Mouse (Mus musculus): ENCODE data around the gene Lama4. TPM values are rescaled to one million over a fixed set of nuclear protein-coding genes. Genes with fewer than 3 reads are reported as not detected.
A peak's percentile ranks its signal among the peaks of the same experiment; 100 is the strongest.

The Lama4 gene
- polyA plus RNA-seq, 1 experiment from 2014 or later: 94.2 TPM

DNA sequence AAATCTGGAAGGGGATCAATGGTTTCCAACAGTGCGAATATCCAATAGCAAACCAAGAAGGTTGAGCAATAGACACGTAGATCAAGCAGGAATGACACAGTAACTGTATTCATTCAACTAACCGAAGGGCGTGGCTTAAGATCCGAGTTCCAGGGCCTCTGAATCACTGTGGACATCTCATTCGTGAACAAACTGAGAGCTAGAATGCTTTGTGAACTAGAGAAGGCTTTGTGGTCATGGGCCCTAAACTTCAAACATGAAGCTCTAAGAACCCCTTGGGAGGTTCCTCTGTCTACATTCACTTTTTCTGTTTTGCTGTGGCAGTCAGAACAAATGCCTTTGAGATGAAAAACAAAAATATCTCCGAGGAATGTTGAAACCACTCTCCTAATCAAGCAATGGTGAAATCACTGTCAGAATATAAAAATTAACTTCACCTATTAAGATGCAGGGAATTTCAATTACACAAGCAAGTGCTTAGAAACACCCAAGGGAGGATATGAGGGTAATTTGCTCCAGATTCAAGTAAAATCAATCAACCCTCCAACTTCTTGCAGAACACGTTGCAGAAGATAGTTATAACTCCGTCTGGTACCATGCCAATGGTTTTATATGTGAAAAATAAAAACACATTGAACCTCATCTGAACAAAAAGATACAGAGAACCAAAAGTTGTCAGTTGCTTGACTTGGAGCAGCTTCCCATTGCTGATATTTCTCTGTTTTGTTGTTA lies 29.6 kb downstream of the Lama4 start:
- no peaks in the 10 kb centered on the region for H3K9me3 ChIP-seq (replicated peaks)
- H3K9ac ChIP-seq: no peak overlapping the region
- no peaks in the 10 kb centered on the region; the same call in 1 of the 2 replicates for H3K36me3 ChIP-seq
- 55% methylated on average over 9 of the region's 9 CpGs for WGBS
- H3K4me2 ChIP-seq (replicated peaks): no peak overlapping the region
- ATAC-seq (ENCODE audit: insufficient number of reproducible peaks, low FRiP score, low TSS enrichment, low read depth): no peak
- H3K27ac ChIP-seq (replicated peaks): peak overlapping the region; percentile 18
- H3K4me3 ChIP-seq (replicated peaks): no peak overlapping the region
- no peaks in the 10 kb centered on the region for H3K27me3 ChIP-seq
- peaks cover 24% of the 10 kb centered on the region for H3K4me1 ChIP-seq

DNA sequence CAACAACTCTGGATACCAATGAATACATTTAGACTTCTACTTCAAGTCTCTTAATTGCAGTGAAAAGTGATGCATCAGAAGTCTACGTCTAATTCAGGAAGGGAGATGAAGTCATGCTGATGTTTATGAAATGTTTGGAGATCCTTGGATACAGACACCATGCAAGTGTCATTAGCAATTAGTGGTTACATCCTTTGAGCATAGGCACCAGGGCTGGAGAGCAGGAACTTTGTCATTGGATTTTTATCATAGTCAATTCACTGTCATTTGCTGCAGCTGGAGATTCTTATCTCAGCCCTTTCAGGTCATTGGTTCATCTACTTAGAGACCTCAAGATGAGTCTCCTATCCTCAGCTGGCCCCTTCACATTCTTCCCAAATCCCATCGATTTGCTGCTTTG lies 30.6 kb downstream of the Lama4 start:
- ATAC-seq (ENCODE audit: insufficient number of reproducible peaks, low FRiP score, low TSS enrichment, low read depth): no peak
- Histone ChIP-seq H3K27me3 (no peaks in the 10 kb centered on the region), H3K36me3 (no peaks in the 10 kb centered on the region; the same call in none of the 2 replicates), H3K4me1 (peaks cover 26% of the 10 kb centered on the region), H3K9me3 (replicated peaks) (no peaks in the 10 kb centered on the region), H3K4me2 (replicated peaks) (no peak overlapping the region), H3K27ac (replicated peaks) (no peak overlapping the region), H3K4me3 (replicated peaks) (no peak overlapping the region), H3K9ac (no peak overlapping the region)
- WGBS: 60% methylated on average over 2 of the region's 2 CpGs

DNA sequence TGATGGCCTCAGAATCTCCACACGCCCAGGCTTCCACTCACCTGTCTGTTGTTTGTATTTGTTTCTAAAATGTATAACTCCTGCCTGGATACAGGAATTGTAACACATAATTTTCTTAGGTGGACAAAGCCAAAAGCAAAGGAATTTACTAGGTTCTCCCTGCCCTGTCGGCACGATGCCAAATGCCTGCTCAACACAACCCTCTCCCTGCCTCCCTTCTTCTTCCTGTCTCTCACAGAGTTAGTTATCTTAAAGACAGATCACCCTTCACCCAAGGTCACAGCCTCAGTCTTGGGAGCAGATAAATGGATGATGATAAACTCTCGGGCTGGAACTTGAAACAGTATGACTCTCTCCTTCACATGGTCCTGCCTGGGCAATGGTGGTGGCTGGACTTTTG lies 35.6 kb downstream of the Lama4 start:
- no peak overlapping the region for H3K9ac ChIP-seq
- 81% methylated on average over 4 of the region's 4 CpGs for WGBS
- H3K4me1 ChIP-seq: peaks cover 12% of the 10 kb centered on the region
- H3K4me3 ChIP-seq (replicated peaks): no peak overlapping the region
- 0 out of 2 replicates have a peak overlapping the region, but pooled peaks have one; percentile 1 for H3K27ac ChIP-seq (replicated peaks)
- H3K9me3 ChIP-seq (replicated peaks): no peaks in the 10 kb centered on the region
- ATAC-seq (ENCODE audit: insufficient number of reproducible peaks, low FRiP score, low TSS enrichment, low read depth): no peak
- peaks cover 4% of the 10 kb centered on the region for H3K36me3 ChIP-seq
- no peak overlapping the region for H3K4me2 ChIP-seq (replicated peaks)
- H3K27me3 ChIP-seq: no peaks in the 10 kb centered on the region

GRCm38 (mm10) chr10:39002521-39002920 lies 37.2 kb downstream of the Lama4 start:
- Histone ChIP-seq H3K4me1 (peaks cover 16% of the 10 kb centered on the region), H3K9ac (no peak overlapping the region), H3K27me3 (no peaks in the 10 kb centered on the region), H3K36me3 (peaks cover 7% of the 10 kb centered on the region), H3K9me3 (replicated peaks) (no peaks in the 10 kb centered on the region), H3K4me3 (replicated peaks) (no peak overlapping the region), H3K4me2 (replicated peaks) (no peak overlapping the region), H3K27ac (replicated peaks) (no peak overlapping the region)
- WGBS: 95% methylated on average over 2 of the region's 2 CpGs
- no peak for ATAC-seq (ENCODE audit: insufficient number of reproducible peaks, low FRiP score, low TSS enrichment, low read depth)

- Histone ChIP-seq H3K36me3 (peaks cover 8% of the 10 kb centered on the region), H3K9me3 (replicated peaks) (no peaks in the 10 kb centered on the region), H3K4me3 (replicated peaks) (no peak overlapping the region), H3K27ac (replicated peaks) (no peak overlapping the region), H3K4me2 (replicated peaks) (no peak overlapping the region), H3K4me1 (peaks cover 16% of the 10 kb centered on the region), H3K9ac (no peak overlapping the region), H3K27me3 (no peaks in the 10 kb centered on the region)
- ATAC-seq (ENCODE audit: insufficient number of reproducible peaks, low FRiP score, low TSS enrichment, low read depth): no peak
These were observed 38.2 kb downstream of the Lama4 start for GRCm38 (mm10) chr10:39003520-39003919.

GRCm38 (mm10) chr10:39005494-39005893 lies 40.2 kb downstream of the Lama4 start:
- H3K4me3 ChIP-seq (replicated peaks): no peak overlapping the region
- H3K4me2 ChIP-seq (replicated peaks): no peak overlapping the region
- peaks cover 16% of the 10 kb centered on the region for H3K4me1 ChIP-seq
- peaks cover 11% of the 10 kb centered on the region; the same call in 1 of the 2 replicates for H3K36me3 ChIP-seq
- no peaks in the 10 kb centered on the region for H3K27me3 ChIP-seq
- H3K9ac ChIP-seq: no peak overlapping the region
- H3K9me3 ChIP-seq (replicated peaks): no peaks in the 10 kb centered on the region
- no peak for ATAC-seq (ENCODE audit: insufficient number of reproducible peaks, low FRiP score, low TSS enrichment, low read depth)
- WGBS: 49% methylated on average over 8 of the region's 8 CpGs
- H3K27ac ChIP-seq (replicated peaks): peak overlapping the region; percentile 55

DNA sequence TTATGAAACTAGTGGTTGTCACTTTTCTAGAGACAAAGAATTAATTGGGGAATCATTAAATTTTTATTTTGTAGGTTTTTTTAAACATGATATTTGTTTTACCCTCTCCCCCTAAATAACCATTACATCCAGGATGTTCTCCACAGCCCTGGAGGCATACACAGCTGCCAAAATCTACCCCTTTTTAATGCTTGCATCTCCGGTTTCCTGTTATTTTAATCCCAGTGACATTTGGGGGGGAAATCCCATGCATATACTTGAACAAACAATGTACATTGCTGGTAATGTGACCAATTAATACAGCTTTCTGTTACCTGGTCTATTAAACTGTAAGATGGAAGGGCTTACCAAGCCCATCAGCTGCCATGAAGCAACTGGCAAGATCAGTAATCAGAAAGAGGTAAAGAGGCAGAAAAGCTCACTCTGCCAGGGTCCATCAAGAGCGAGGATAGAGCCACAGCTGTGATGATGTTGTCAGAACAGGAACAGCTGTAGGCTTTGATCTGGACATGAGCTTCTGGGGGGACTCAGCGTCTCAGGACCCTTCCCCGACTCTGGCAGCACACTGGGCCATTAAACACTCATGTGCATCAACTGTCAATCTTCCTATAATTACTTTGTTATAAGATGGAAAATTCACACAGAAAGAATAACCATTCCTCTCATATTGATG lies 41.3 kb downstream of the Lama4 start:
- no peak for ATAC-seq (ENCODE audit: insufficient number of reproducible peaks, low FRiP score, low TSS enrichment, low read depth)
- H3K4me1 ChIP-seq: peaks cover 11% of the 10 kb centered on the region
- no peaks in the 10 kb centered on the region for H3K9me3 ChIP-seq (replicated peaks)
- H3K36me3 ChIP-seq: peaks cover 20% of the 10 kb centered on the region
- no peak overlapping the region for H3K27ac ChIP-seq (replicated peaks)
- 38% methylated on average over 4 of the region's 4 CpGs for WGBS
- H3K4me3 ChIP-seq (replicated peaks): no peak overlapping the region
- no peaks in the 10 kb centered on the region for H3K27me3 ChIP-seq
- H3K4me2 ChIP-seq (replicated peaks): no peak overlapping the region
- no peak overlapping the region for H3K9ac ChIP-seq

DNA sequence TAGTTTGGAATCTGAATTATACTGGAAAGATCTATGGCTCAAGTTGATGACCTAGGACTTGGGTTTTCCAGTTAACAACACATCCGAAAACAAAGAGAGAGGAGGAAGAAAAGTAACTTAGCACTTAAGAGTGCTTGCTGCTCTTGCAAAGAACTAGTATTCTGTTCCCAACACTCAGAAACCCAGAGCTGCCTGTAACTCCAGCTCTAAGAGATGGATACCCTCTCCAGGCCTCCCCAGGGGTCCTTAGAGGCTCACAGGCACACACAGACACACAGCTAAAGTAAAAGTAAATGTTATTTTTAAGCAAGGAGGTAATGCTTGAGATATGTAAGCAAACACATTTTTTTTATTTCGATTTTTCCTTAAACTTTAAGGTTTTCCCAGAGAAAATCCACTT lies 49.5 kb downstream of the Lama4 start:
- Histone ChIP-seq H3K9me3 (replicated peaks) (no peaks in the 10 kb centered on the region), H3K36me3 (peaks cover 38% of the 10 kb centered on the region), H3K4me1 (no peaks in the 10 kb centered on the region), H3K27me3 (no peaks in the 10 kb centered on the region), H3K4me2 (replicated peaks) (no peak overlapping the region), H3K9ac (no peak overlapping the region), H3K4me3 (replicated peaks) (no peak overlapping the region), H3K27ac (replicated peaks) (no peak overlapping the region)
- ATAC-seq (ENCODE audit: insufficient number of reproducible peaks, low FRiP score, low TSS enrichment, low read depth): no peak
- 75% methylated on average over 2 of the region's 2 CpGs for WGBS

GRCm38 (mm10) chr10:39017986-39018385 lies 52.7 kb downstream of the Lama4 start:
- Histone ChIP-seq H3K27ac (replicated peaks) (no peak overlapping the region), H3K9me3 (replicated peaks) (no peaks in the 10 kb centered on the region), H3K36me3 (peaks cover 28% of the 10 kb centered on the region; the same call in 1 of the 2 replicates), H3K4me3 (replicated peaks) (no peak overlapping the region), H3K4me1 (no peaks in the 10 kb centered on the region), H3K4me2 (replicated peaks) (no peak overlapping the region), H3K9ac (no peak overlapping the region), H3K27me3 (no peaks in the 10 kb centered on the region)
- 72% methylated on average over 4 of the region's 4 CpGs for WGBS
- ATAC-seq (ENCODE audit: insufficient number of reproducible peaks, low FRiP score, low TSS enrichment, low read depth): no peak

DNA sequence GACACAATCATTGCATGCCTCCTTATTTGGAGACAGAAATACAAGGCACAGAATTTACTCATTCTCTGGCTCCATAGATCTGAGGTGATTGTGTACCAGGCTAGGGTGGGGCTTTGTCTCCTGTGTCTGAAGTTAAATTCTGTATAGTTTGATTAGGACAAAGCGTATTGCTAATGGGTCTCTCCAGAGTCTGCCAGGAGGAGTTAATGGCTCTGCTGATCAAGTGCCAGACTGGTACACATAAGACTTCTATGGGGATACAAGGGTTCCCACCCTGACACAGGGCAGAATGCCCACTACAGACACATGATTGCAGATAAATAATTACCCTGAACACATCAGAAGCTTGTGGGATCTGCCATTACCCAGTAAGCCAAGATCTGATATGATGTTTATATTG lies 53.3 kb downstream of the Lama4 start:
- no peak overlapping the region for H3K4me2 ChIP-seq (replicated peaks)
- ATAC-seq (ENCODE audit: insufficient number of reproducible peaks, low FRiP score, low TSS enrichment, low read depth): no peak
- WGBS: 100% methylated on average over 1 of the region's 1 CpGs

DNA sequence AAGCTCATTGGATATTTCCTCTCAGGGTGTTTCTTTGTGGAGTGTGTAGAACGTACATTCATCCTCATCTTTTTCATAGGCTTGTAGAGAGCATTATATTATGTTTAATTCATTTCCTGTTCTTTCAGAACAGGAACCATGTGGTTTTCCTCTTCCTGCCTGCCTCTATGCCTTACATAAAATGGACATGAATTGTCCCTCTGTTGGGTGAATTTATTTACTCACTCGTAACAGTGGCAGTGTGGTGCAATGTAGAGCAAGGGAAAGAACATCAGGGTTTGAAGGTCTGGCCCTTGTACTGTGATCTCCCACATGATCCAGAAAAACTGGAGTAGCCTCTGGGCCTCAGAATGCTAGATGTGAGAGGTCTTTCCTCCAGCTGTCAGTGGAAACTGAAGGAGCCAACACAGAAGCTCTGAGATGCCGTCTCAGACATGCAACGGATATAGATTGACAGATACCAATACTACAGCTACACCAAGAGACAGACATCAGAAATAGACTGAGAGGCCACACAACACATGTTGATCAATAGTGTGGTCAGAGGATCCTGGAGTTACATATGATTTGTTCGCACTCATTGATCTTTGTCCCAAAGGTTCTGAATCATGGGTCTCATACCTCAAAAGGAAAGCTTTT lies 58.4 kb downstream of the Lama4 start:
- Histone ChIP-seq H3K36me3 (peaks cover 27% of the 10 kb centered on the region), H3K9ac (no peak overlapping the region), H3K9me3 (replicated peaks) (no peaks in the 10 kb centered on the region), H3K27ac (replicated peaks) (no peak overlapping the region), H3K4me2 (replicated peaks) (no peak overlapping the region), H3K27me3 (no peaks in the 10 kb centered on the region), H3K4me3 (replicated peaks) (no peak overlapping the region), H3K4me1 (no peaks in the 10 kb centered on the region)
- 76% methylated on average over 5 of the region's 5 CpGs for WGBS
- ATAC-seq (ENCODE audit: insufficient number of reproducible peaks, low FRiP score, low TSS enrichment, low read depth): no peak

More for the DNA sequence above, 53.3 kb downstream of the Lama4 start:
- Histone ChIP-seq H3K4me3 (replicated peaks) (no peak overlapping the region), H3K27me3 (no peaks in the 10 kb centered on the region), H3K36me3 (peaks cover 21% of the 10 kb centered on the region; the same call in 1 of the 2 replicates), H3K27ac (replicated peaks) (no peak overlapping the region), H3K9me3 (replicated peaks) (no peaks in the 10 kb centered on the region), H3K4me1 (no peaks in the 10 kb centered on the region), H3K9ac (no peak overlapping the region)

Data from embryonic facial prominence, embryonic 15.5 days (tissue).